Mouse (Mus musculus) ES-Bruce4 (cell line): ENCODE data around the gene Cyp2d40.

ENCODE experiments used
- CTCF ChIP-seq: IDR thresholded peaks from one replicate; pipeline ENCODE4 v1.8.1; 2011; ENCODE audit warnings: low read depth, low read length
- EP300 ChIP-seq: IDR thresholded peaks from 2 replicates; pipeline ENCODE4 v1.6.1; 2011; ENCODE audit warnings: low read depth, low read length; ENCODE audit not compliant: insufficient read depth
- POLR2A ChIP-seq: IDR thresholded peaks from one replicate; pipeline ENCODE4 v1.8.1; 2011; ENCODE audit warnings: low read length; ENCODE audit not compliant: insufficient read depth

GRCm38 (mm10) chr15:82747516-82747915 is 16.5 kb downstream of the Cyp2d40 start:
- TF ChIP-seq EP300 (no peak), POLR2A (no peak), CTCF (no peak)
